ENCODE assay signal across 11 mouse cellular contexts in the genomic region with DNA sequence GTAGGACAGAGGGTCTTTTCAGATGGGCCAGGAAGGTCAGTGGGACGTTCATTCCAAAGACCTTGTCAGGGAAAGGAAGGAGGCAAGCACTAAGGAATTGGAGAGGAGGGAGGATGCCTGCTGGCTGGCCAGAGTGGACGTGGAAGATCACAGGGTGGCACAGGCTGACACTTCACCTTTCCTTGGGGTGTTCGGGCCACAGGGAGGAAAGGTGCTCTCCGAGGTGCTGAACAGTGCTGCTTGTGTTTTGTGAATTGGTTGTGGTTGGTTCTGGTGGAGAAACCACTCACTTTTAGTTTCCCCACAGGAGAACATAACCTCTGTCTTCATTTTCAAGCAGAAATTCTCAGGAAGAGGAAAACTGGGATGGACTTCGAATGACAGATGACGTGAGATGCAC. TPM values are rescaled to one million over a fixed set of nuclear protein-coding genes. Genes with fewer than 3 reads are reported as not detected.
A peak's percentile ranks its signal among the peaks of the same experiment; 100 is the strongest.
DNase-seq lines count a peak whose midpoint lies in the region; ATAC-seq lines count a peak whose summit lies in the region.
"Had no signal": no experiment of that assay in that cellular context is flagged by ENCODE, and none has a peak within 500 bp of the region (broad histone marks: within the 10 kb centered on the region; RNA-seq: fewer than 3 reads in every experiment).

No protein-coding gene starts in this region.

- H3K9me3 ChIP-seq in hindbrain, embryonic 10.5 days: no peaks in the 10 kb centered on the region
- no peaks in the 10 kb centered on the region for H3K9me3 ChIP-seq in hindbrain, embryonic 13.5 days
- no peaks in the 10 kb centered on the region for H3K9me3 ChIP-seq in forebrain, embryonic 12.5 days

- no peak overlapping the region for H3K27ac ChIP-seq in hindbrain, embryonic 10.5 days
- no peak overlapping the region for H3K27ac ChIP-seq in hindbrain, embryonic 13.5 days
- no peak overlapping the region for H3K27ac ChIP-seq in forebrain, embryonic 12.5 days
- H3K27ac ChIP-seq: macrophage had no signal

- 0 out of 2 replicates have a peak, but pooled peaks cover 2% of the 10 kb centered on the region for H3K36me3 ChIP-seq in hindbrain, embryonic 10.5 days
- H3K36me3 ChIP-seq in hindbrain, embryonic 13.5 days: 0 out of 2 replicates have a peak, but pooled peaks cover under 1% of the 10 kb centered on the region
- H3K36me3 ChIP-seq in forebrain, embryonic 12.5 days (replicated peaks): 0 out of 2 replicates have a peak, but pooled peaks cover 2% of the 10 kb centered on the region

- H3K9ac ChIP-seq in hindbrain, embryonic 13.5 days: no peak overlapping the region
- no peak overlapping the region for H3K9ac ChIP-seq in forebrain, embryonic 12.5 days

- 29% methylated on average over 6 of the region's 6 CpGs for WGBS in hindbrain, embryonic 10.5 days
- 41% methylated on average over 6 of the region's 6 CpGs for WGBS in hindbrain, embryonic 13.5 days
- WGBS in forebrain, embryonic 12.5 days: 34% methylated on average over 6 of the region's 6 CpGs

- H3K4me1 ChIP-seq in hindbrain, embryonic 10.5 days (replicated peaks): peaks cover 42% of the 10 kb centered on the region
- H3K4me1 ChIP-seq in hindbrain, embryonic 13.5 days (replicated peaks): peaks cover 43% of the 10 kb centered on the region
- H3K4me1 ChIP-seq in forebrain, embryonic 12.5 days: peaks cover 36% of the 10 kb centered on the region

- no peaks in the 10 kb centered on the region for H3K27me3 ChIP-seq in hindbrain, embryonic 10.5 days (ENCODE audit: insufficient read depth, poor library complexity, severe bottlenecking)
- no peaks in the 10 kb centered on the region for H3K27me3 ChIP-seq in hindbrain, embryonic 13.5 days
- 0 out of 2 replicates have a peak, but pooled peaks cover 2% of the 10 kb centered on the region for H3K27me3 ChIP-seq in forebrain, embryonic 12.5 days
- H3K27me3 ChIP-seq: Patski had no signal

- peak; percentile 50 for DNase-seq in hindbrain, embryonic 10.5 days (ENCODE audit: low spot score)
- peak; percentile 26 for DNase-seq in thymus, postnatal 14 days
- DNase-seq in thymus, adult 18-20 months: no peak
- peak; percentile 72 for DNase-seq in forelimb bud, embryonic 11.5 days (ENCODE audit: low read depth, low spot score)
- no peak for DNase-seq in right cerebral cortex, postnatal 25 days
- DNase-seq in left cerebral cortex, adult 9 months (ENCODE audit: low spot score in 2 of 2): no peak
- DNase-seq: cerebellum, adult 9-10 months had no signal

- H3K4me3 ChIP-seq in hindbrain, embryonic 10.5 days: no peak overlapping the region
- no peak overlapping the region for H3K4me3 ChIP-seq in hindbrain, embryonic 13.5 days
- H3K4me3 ChIP-seq in forebrain, embryonic 12.5 days (replicated peaks): no peak overlapping the region

- ATAC-seq in hindbrain, embryonic 13.5 days (ENCODE audit: low FRiP score): no peak
- no peak for ATAC-seq in forebrain, embryonic 12.5 days (ENCODE audit: low FRiP score)
- ATAC-seq: Patski had no signal

- no peak overlapping the region for H3K4me2 ChIP-seq in hindbrain, embryonic 13.5 days
- no peak overlapping the region for H3K4me2 ChIP-seq in forebrain, embryonic 12.5 days

RNA-seq across cellular contexts. Expression of a gene that starts 15.3 kb away (rescaled TPM):
- 8.1 and 14.7 TPM in 2 replicates for polyA plus RNA-seq in hindbrain, embryonic 10.5 days (2016; fragmentation: Nextera tagmentation; extraction: Ambion mirVana)
- polyA plus RNA-seq in hindbrain, embryonic 13.5 days (2015; fragmentation: Nextera tagmentation; extraction: Ambion mirVana): 9.8 and 17.9 TPM in 2 replicates
- polyA plus RNA-seq in forebrain, embryonic 12.5 days (2016; fragmentation: Nextera tagmentation; extraction: Ambion mirVana): 7.2 and 10.5 TPM in 2 replicates

RNA-seq across cellular contexts. Expression of a gene that starts 29.5 kb away (rescaled TPM):
- 7.4 and 9.1 TPM in 2 replicates for polyA plus RNA-seq in hindbrain, embryonic 10.5 days (2016; fragmentation: Nextera tagmentation; extraction: Ambion mirVana)
- 7.0 TPM in 2 replicates for polyA plus RNA-seq in hindbrain, embryonic 13.5 days (2015; fragmentation: Nextera tagmentation; extraction: Ambion mirVana)
- 6.3 and 7.8 TPM in 2 replicates for polyA plus RNA-seq in forebrain, embryonic 12.5 days (2016; fragmentation: Nextera tagmentation; extraction: Ambion mirVana)

RNA-seq across cellular contexts. Expression of a gene that starts 36.9 kb away (rescaled TPM):
- 6.2 and 8.3 TPM in 2 replicates for polyA plus RNA-seq in hindbrain, embryonic 10.5 days (2016; fragmentation: Nextera tagmentation; extraction: Ambion mirVana)
- polyA plus RNA-seq in hindbrain, embryonic 13.5 days (2015; fragmentation: Nextera tagmentation; extraction: Ambion mirVana): 16.7 and 18.1 TPM in 2 replicates
- polyA plus RNA-seq in forebrain, embryonic 12.5 days (2016; fragmentation: Nextera tagmentation; extraction: Ambion mirVana): 9.3 and 10.1 TPM in 2 replicates

RNA-seq across cellular contexts. Expression of a gene that starts 37.2 kb away (rescaled TPM):
- polyA plus RNA-seq in hindbrain, embryonic 10.5 days (2016; fragmentation: Nextera tagmentation; extraction: Ambion mirVana): 1.4 and 4.3 TPM in 2 replicates
- polyA plus RNA-seq in hindbrain, embryonic 13.5 days (2015; fragmentation: Nextera tagmentation; extraction: Ambion mirVana): 3.2 and 5.0 TPM in 2 replicates
- polyA plus RNA-seq in forebrain, embryonic 12.5 days (2016; fragmentation: Nextera tagmentation; extraction: Ambion mirVana): 1.5 TPM in 2 replicates

Comparison
In these comparisons a context has a peak if more than half of its experiments do, and no peak if none do; other contexts are left out.
1. DNase-seq: peak in hindbrain, embryonic 10.5 days (single experiment), thymus, postnatal 14 days (single experiment) and forelimb bud, embryonic 11.5 days (single experiment); none in thymus, adult 18-20 months (0 of 2), right cerebral cortex, postnatal 25 days (single experiment) and left cerebral cortex, adult 9 months (0 of 2).